Mouse (Mus musculus) embryonic stem cell, embryonic (primary cell): ENCODE results near the gene Zfp809.

Experiments
- CTCF ChIA-PET, 4 experiments: fragments of 300-600 bp in 2 of 4; fragments of 350-600 bp in 2 of 4; sonication (Branson Sonifier 250); formaldehyde crosslinking; loops; one replicate each; lab custom pipeline; 2022; ENCODE audit warnings: inconsistent platforms in 2 of 4; lab: Charles Lee
- POLR2A ChIA-PET, 4 experiments: fragments of 300-600 bp in 2 of 4; fragments of 350-600 bp in 2 of 4; sonication (Branson Sonifier 250); formaldehyde crosslinking; loops; one replicate each; lab custom pipeline; 2022; ENCODE audit warnings: antibody characterized with exemption in 4 of 4, inconsistent platforms in 1 of 4; lab: Charles Lee

Zfp809 gene

GRCm38 (mm10) chr9:22225581-22226388 lies at the start of gene Zfp809:
TSS of gene Zfp809 (plus strand) at chr9:22225714.
- CTCF ChIA-PET, result interaction anchor here in 3 of 4 experiments (0.5 to 1.9 kb wide), 13 partner anchors 9 to 128 kb away, joined by 3 to 15 read pairs (median 3); partner anchors contain the start of gene Pigyl (in 1 of the 3)
- POLR2A ChIA-PET, result interaction anchor here (0.6 to 4.2 kb wide), 48 partner anchors 7 to 680 kb away, joined by 3 to 40 read pairs (median 5); partner anchors contain the start of genes Anln (in 3 of the 4), Pigyl (in 3 of the 4), Zfp599 (in 3 of the 4) and Zfp872 (in 2 of the 4)

- CTCF ChIA-PET, result interaction anchor here in 3 of 4 experiments (0.6 to 1.4 kb wide), 5 partner anchors 13 to 413 kb away, joined by 3 to 7 read pairs (median 4); no protein-coding TSS in a partner anchor
- POLR2A ChIA-PET, result interaction anchor here in 2 of 4 experiments (0.6 to 2.6 kb wide), 25 partner anchors 8 to 1220 kb away, joined by 3 to 13 read pairs (median 3); partner anchors contain the start of genes Pigyl (in 2 of the 2), Zfp599 (in 2 of the 2) and Zfp809 (in 1 of the 2)
These were observed 37.4 kb upstream of the Zfp809 start, which contains the start of gene Zfp872 for GRCm38 (mm10) chr9:22188025-22188611. TSS of gene Zfp872 (plus strand) at chr9:22188090.

GRCm38 (mm10) chr9:22196412-22196811 lies 29.1 kb upstream of the Zfp809 start:
- ChIA-PET CTCF (interaction anchor here in 3 of 4 experiments (0.5 to 1.0 kb wide), 3 partner anchors 29 to 31 kb away, joined by 3 to 7 read pairs (median 3); partner anchors contain the start of gene Zfp809 (in 1 of the 3)), POLR2A (interaction anchor here in 2 of 4 experiments (0.8 to 1.5 kb wide), 9 partner anchors 9 to 131 kb away, joined by 3 to 7 read pairs (median 3); partner anchors contain the start of genes Pigyl (in 1 of the 2), Zfp599 (in 1 of the 2) and Zfp872 (in 1 of the 2))

GRCm38 (mm10) chr9:22213785-22214194 lies 11.7 kb upstream of the Zfp809 start:
- CTCF ChIA-PET, result interaction anchor here in 1 of 4 experiments (1.0 kb wide), 1 partner anchor 9 kb away, joined by 3 read pairs; no protein-coding TSS in a partner anchor
- POLR2A ChIA-PET, result interaction anchor here in 2 of 4 experiments (0.6 to 1.1 kb wide), 2 partner anchors 11 to 93 kb away, joined by 3 to 7 read pairs; no protein-coding TSS in a partner anchor

- ChIA-PET CTCF (interaction anchor here in 1 of 4 experiments (0.6 kb wide), 1 partner anchor 49 kb away, joined by 3 read pairs; no protein-coding TSS in a partner anchor), POLR2A (interaction anchor here in 2 of 4 experiments (1.1 to 1.2 kb wide), 2 partner anchors 11 to 92 kb away, joined by 3 to 7 read pairs; partner anchors contain the start of gene Zfp809 (in 1 of the 2))
These were observed 11.0 kb upstream of the Zfp809 start for GRCm38 (mm10) chr9:22214549-22214948.

GRCm38 (mm10) chr9:22216705-22217104 lies 8.8 kb upstream of the Zfp809 start:
- ChIA-PET POLR2A (interaction anchor here in 2 of 4 experiments (0.5 to 1.2 kb wide), 5 partner anchors 10 to 169 kb away, joined by 3 read pairs; no protein-coding TSS in a partner anchor), CTCF (interaction anchor here in 2 of 4 experiments (0.6 to 1.3 kb wide), 2 partner anchors 10 to 254 kb away, joined by 3 to 5 read pairs; no protein-coding TSS in a partner anchor)

GRCm38 (mm10) chr9:22217858-22218493 lies 7.5 kb upstream of the Zfp809 start:
- CTCF ChIA-PET, result interaction anchor here in 2 of 4 experiments (0.7 to 0.8 kb wide), 2 partner anchors 62 kb away, joined by 3 read pairs; no protein-coding TSS in a partner anchor
- POLR2A ChIA-PET, result interaction anchor here in 2 of 4 experiments (0.7 to 2.0 kb wide), 7 partner anchors 9 to 148 kb away, joined by 3 to 7 read pairs (median 4); partner anchors contain the start of gene Pigyl (in 1 of the 2)

GRCm38 (mm10) chr9:22224066-22224465 lies 1.4 kb upstream of the Zfp809 start:
- POLR2A ChIA-PET, result interaction anchor here in 2 of 4 experiments (1.0 to 4.2 kb wide), 7 partner anchors 12 to 98 kb away, joined by 3 to 14 read pairs (median 3); partner anchors contain the start of gene Zfp599 (in 1 of the 2)
- CTCF ChIA-PET, result no interaction called here

- CTCF ChIA-PET, result interaction anchor here (0.6 to 1.9 kb wide), 15 partner anchors 18 to 678 kb away, joined by 3 to 15 read pairs (median 4); partner anchors contain the start of genes Carm1 (in 1 of the 4) and Pigyl (in 1 of the 4)
These were observed 694 bp upstream of the Zfp809 start for GRCm38 (mm10) chr9:22224536-22225503.

GRCm38 (mm10) chr9:22226389-22226673 lies 817 bp downstream of the Zfp809 start:
- CTCF ChIA-PET, result interaction anchor here in 3 of 4 experiments (0.5 to 1.9 kb wide), 8 partner anchors 10 to 128 kb away, joined by 3 to 15 read pairs (median 4); partner anchors contain the start of gene Pigyl (in 1 of the 3)
- POLR2A ChIA-PET, result interaction anchor here (0.6 to 4.2 kb wide), 52 partner anchors 8 to 680 kb away, joined by 3 to 40 read pairs (median 5); partner anchors contain the start of genes Anln (in 3 of the 4), Pigyl (in 3 of the 4), Zfp599 (in 3 of the 4) and Zfp872 (in 2 of the 4)

More at GRCm38 (mm10) chr9:22224536-22225503, 694 bp upstream of the Zfp809 start:
- POLR2A ChIA-PET, result interaction anchor here (0.6 to 4.2 kb wide), 40 partner anchors 9 to 1006 kb away, joined by 3 to 40 read pairs (median 5); partner anchors contain the start of genes Anln (in 3 of the 4), Pigyl (in 3 of the 4), 9530077C05Rik (in 2 of the 4) and Zfp599 (in 2 of the 4)

- CTCF ChIA-PET, result interaction anchor here in 3 of 4 experiments (0.5 to 1.4 kb wide), 4 partner anchors 10 to 279 kb away, joined by 3 to 4 read pairs (median 3); no protein-coding TSS in a partner anchor
- POLR2A ChIA-PET, result interaction anchor here in 3 of 4 experiments (0.6 to 4.2 kb wide), 37 partner anchors 8 to 801 kb away, joined by 3 to 40 read pairs (median 4); partner anchors contain the start of genes Zfp599 (in 3 of the 3), Pigyl (in 2 of the 3), 9530077C05Rik (in 1 of the 3) and Anln (in 1 of the 3)
These were observed 1.3 kb downstream of the Zfp809 start for GRCm38 (mm10) chr9:22226846-22227245.

GRCm38 (mm10) chr9:22229386-22230026 lies 4.0 kb downstream of the Zfp809 start:
- ChIA-PET CTCF (interaction anchor here in 2 of 4 experiments (0.6 to 1.3 kb wide), 2 partner anchors 266 to 267 kb away, joined by 3 to 4 read pairs; no protein-coding TSS in a partner anchor), POLR2A (interaction anchor here in 3 of 4 experiments (0.6 to 3.3 kb wide), 8 partner anchors 9 to 165 kb away, joined by 3 to 17 read pairs (median 4); partner anchors contain the start of genes Zfp599 (in 1 of the 3) and Zfp872 (in 1 of the 3))

GRCm38 (mm10) chr9:22230061-22230460 lies 4.5 kb downstream of the Zfp809 start:
- ChIA-PET POLR2A (interaction anchor here in 3 of 4 experiments (0.6 to 3.3 kb wide), 13 partner anchors 9 to 197 kb away, joined by 3 to 17 read pairs (median 4); partner anchors contain the start of genes Zfp599 (in 1 of the 3) and Zfp872 (in 1 of the 3)), CTCF (interaction anchor here in 2 of 4 experiments (0.6 to 2.7 kb wide), 5 partner anchors 38 to 268 kb away, joined by 3 to 8 read pairs (median 3); partner anchors contain the start of gene 9530077C05Rik (in 1 of the 2))

GRCm38 (mm10) chr9:22230556-22230955 lies 5.0 kb downstream of the Zfp809 start:
- CTCF ChIA-PET, result interaction anchor here in 3 of 4 experiments (0.6 to 2.7 kb wide), 9 partner anchors 29 to 265 kb away, joined by 3 to 8 read pairs (median 3); partner anchors contain the start of genes 9530077C05Rik (in 1 of the 3) and Zfp599 (in 1 of the 3)

More at GRCm38 (mm10) chr9:22230556-22230955, 5.0 kb downstream of the Zfp809 start:
- POLR2A ChIA-PET, result interaction anchor here in 3 of 4 experiments (0.6 to 3.3 kb wide), 15 partner anchors 9 to 197 kb away, joined by 3 to 17 read pairs (median 4); partner anchors contain the start of genes Pigyl (in 2 of the 3) and Zfp599 (in 1 of the 3)
